Mouse (Mus musculus) lung, adult 2 months (tissue): ENCODE measurements around the gene Kat6b. TPM values are rescaled to one million over a fixed set of nuclear protein-coding genes. Genes with fewer than 3 reads are reported as not detected.
"Not testable (repeated sequence)": the region's sequence is repeated elsewhere in the genome, so short reads cannot be mapped to it uniquely, and the experiment has no call there.

Experiments
- DNase-seq: peaks from one replicate; pipeline ENCODE4 v3.0.0; 2022
- H3K4me1 ChIP-seq: fragments of 200-500 bp; 2 replicates; pipeline ENCODE4 v1.6.1; 2011; ENCODE audit warnings: low read length; ENCODE audit not compliant: control insufficient read depth, insufficient read depth
- H3K4me3 ChIP-seq: fragments of 200-500 bp; replicated peaks from 2 replicates; pipeline ENCODE3; 2011; ENCODE audit warnings: low read depth, mild to moderate bottlenecking, control low read depth, low read length; ENCODE audit errors: extremely low read depth
- CTCF ChIP-seq: fragments of 200-500 bp; IDR thresholded peaks from 2 replicates; pipeline ENCODE4 v1.5.1; 2011; ENCODE audit warnings: mild to moderate bottlenecking, low read length, control low read depth; ENCODE audit not compliant: insufficient read depth
- POLR2A ChIP-seq: fragments of 200-500 bp; IDR thresholded peaks from 2 replicates; pipeline ENCODE4 v1.6.1; 2011; ENCODE audit warnings: low read depth, mild to moderate bottlenecking, control low read depth, low read length, borderline replicate concordance; ENCODE audit errors: extremely low read depth
- WGBS: fragments of 180-500 bp; shearing (Covaris S2); methylation state at CpG from one replicate; pipeline ENCODE4 v1.1.7; 2018; 5-methylcytosine and 5-hydroxymethylcytosine counted together
- polyA plus RNA-seq: library from polyadenylated mRNA; depleted of rRNA; stranded (reverse); fragments of >200 nt; gene quantifications from 2 replicates; pipeline ENCODE4 v1.2.3, GENCODE M21; 2012

Gene Kat6b
- polyA plus RNA-seq, 1 experiment: 11.5 TPM

- 91% methylated on average over 5 of the region's 5 CpGs for WGBS
- no peaks in the 10 kb centered on the region for H3K4me1 ChIP-seq
Observed at GRCm38 (mm10) chr14:21480191-21480590, 1.0 kb upstream of the Kat6b start.

GRCm38 (mm10) chr14:21484199-21484598 lies 3.0 kb downstream of the Kat6b start:
- WGBS: 85% methylated on average over 2 of the region's 2 CpGs
- H3K4me3 ChIP-seq: no peak overlapping the region
- TF ChIP-seq CTCF (no peak), POLR2A (no peak)
- DNase-seq: no peak
- H3K4me1 ChIP-seq: no peaks in the 10 kb centered on the region

More at GRCm38 (mm10) chr14:21480191-21480590, 1.0 kb upstream of the Kat6b start:
- no peak overlapping the region for H3K4me3 ChIP-seq
- TF ChIP-seq CTCF (no peak), POLR2A (no peak)
- DNase-seq: no peak

DNA sequence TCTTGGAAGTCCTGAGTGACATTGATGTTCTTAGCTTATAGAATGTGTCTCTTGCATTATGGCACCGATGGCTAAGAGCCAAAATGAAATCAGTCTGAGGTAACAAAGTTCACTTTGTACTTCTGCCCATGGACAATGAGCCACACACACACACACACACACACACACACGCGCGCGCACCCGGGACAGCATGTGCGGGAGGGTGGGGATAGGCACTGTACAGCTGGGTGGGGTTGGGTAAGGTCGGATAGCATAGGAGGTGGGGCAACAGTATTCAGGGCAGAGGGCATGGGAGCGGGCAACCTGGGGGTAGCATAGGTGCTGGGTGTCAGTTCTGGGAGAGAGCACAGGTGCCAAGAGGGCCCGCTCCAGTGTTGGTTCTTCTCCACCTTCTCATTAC lies 3.5 kb downstream of the Kat6b start:
- 91% methylated on average over 10 of the region's 10 CpGs for WGBS
- no peak for DNase-seq

DNA sequence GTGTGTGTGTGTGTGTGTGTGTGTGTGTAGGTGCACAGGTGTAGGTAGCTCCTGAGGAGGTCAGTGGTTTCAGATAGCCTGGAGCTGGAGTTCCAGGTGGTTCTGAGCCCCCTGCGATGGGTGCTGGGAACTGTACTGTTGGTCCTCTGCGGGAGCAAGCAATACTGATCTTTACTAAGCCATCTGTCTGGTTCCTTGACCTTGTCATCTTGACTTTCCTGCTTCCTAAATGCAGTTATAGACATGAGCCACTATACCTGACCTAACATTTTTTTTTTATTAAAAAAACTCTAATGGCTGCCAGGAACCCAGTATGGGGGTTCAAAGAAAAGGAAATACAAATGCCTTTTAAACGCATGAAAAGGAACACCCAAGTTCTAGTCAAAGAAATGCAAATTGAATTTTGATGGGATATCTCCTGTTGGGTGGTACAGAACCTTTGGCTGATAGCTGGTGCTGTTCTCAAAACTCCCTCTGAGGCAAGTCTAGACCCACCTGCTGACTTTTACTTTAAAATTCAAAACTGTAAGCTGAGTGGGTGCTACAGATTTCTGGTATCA lies 4.8 kb downstream of the Kat6b start:
- H3K4me1 ChIP-seq: no peaks in the 10 kb centered on the region; the same call in 1 of the 2 replicates

More for the DNA sequence above, 3.5 kb downstream of the Kat6b start:
- H3K4me1 ChIP-seq: no peaks in the 10 kb centered on the region
- TF ChIP-seq POLR2A (no peak), CTCF (no peak)
- no peak overlapping the region for H3K4me3 ChIP-seq

DNA sequence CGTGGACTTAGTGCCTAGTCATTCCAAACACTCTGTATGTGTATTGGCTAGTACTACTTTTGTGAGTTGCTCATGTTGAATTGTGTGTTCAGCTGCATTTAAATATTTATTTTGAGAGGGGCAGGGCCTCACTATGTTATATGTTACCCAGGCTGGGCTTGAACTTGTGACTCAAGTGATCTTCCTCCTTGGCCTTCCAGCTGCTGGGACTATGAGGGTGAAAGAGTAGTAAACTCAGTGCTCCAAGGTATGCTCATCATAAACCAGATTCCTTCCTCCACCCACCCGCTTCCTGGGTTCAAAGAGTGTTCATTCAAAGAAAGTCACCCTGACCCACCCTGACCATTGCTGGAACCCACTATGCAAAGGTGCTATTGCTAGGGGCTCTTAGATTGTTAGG lies 5.9 kb downstream of the Kat6b start:
- H3K4me3 ChIP-seq, H3K4me1 ChIP-seq, DNase-seq: not testable (repeated sequence)
- WGBS: 74% methylated on average over 2 of the region's 2 CpGs

More for the DNA sequence above, 4.8 kb downstream of the Kat6b start:
- no peak for DNase-seq
- H3K4me3 ChIP-seq: no peak overlapping the region
- no peak for TF ChIP-seq CTCF
- TF ChIP-seq POLR2A: no peak
- 90% methylated on average over 3 of the region's 3 CpGs for WGBS

- WGBS: 85% methylated on average over 8 of the region's 9 CpGs
- DNase-seq, H3K4me3 ChIP-seq, H3K4me1 ChIP-seq: not testable (repeated sequence)
Observed at GRCm38 (mm10) chr14:21488426-21489115, 7.3 kb downstream of the Kat6b start.

- no peak for DNase-seq
Observed at GRCm38 (mm10) chr14:21489116-21489485, 7.9 kb downstream of the Kat6b start.

GRCm38 (mm10) chr14:21490141-21490540 lies 8.9 kb downstream of the Kat6b start:
- WGBS: 50% methylated on average over 4 of the region's 4 CpGs
- DNase-seq: peak; percentile 56
- TF ChIP-seq CTCF: no peak
- TF ChIP-seq POLR2A: no peak
- no peaks in the 10 kb centered on the region; the same call in 1 of the 2 replicates for H3K4me1 ChIP-seq
- H3K4me3 ChIP-seq: no peak overlapping the region

More at GRCm38 (mm10) chr14:21489116-21489485, 7.9 kb downstream of the Kat6b start:
- TF ChIP-seq CTCF: no peak
- no peak for TF ChIP-seq POLR2A
- H3K4me3 ChIP-seq: no peak overlapping the region
- H3K4me1 ChIP-seq: no peaks in the 10 kb centered on the region; the same call in 1 of the 2 replicates
- WGBS: 95% methylated on average over 3 of the region's 3 CpGs

DNA sequence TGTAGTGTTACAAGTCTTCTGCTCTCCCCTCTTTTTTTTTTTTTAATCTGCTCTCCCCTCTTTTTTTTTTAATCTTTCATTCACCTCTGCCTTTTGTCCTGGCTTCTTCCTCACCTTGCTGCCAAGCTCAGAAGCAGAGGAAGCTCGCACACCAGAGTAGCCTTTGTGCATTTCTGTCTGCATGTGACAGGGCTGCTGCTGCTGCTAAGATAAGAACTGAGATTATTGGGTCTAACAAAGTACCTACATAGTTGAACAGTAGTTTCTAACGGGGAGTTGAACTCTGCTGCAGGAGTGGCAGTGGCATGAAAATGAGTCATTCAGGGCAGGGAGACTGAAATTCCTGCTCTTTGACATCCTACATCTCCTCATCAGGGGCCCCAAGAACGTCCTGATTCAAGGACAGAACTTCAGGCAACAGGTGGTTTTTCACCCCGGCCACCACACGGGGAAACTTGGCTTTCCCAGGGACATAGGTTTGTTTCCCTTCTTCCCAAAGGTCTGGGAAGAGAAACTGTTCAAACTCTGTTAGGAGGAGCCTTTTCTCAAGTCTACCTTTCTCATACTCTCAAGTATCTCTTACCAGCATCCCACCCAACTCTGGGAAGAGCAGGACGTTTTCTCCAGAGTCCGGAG lies 17.2 kb downstream of the Kat6b start:
- Histone ChIP-seq H3K4me1 (peaks cover 6% of the 10 kb centered on the region; the same call in 1 of the 2 replicates), H3K4me3 (no peak overlapping the region)
- TF ChIP-seq POLR2A (no peak), CTCF (no peak)
- no peak for DNase-seq
- 17% methylated on average over 7 of the region's 7 CpGs for WGBS
